Mouse (Mus musculus) hindbrain, embryonic 10.5 days (tissue): Measurements from ENCODE around the gene Unc119b. TPM values are rescaled to one million over a fixed set of nuclear protein-coding genes. Genes with fewer than 3 reads are reported as not detected.
"Not testable (repeated sequence)": the region's sequence is repeated elsewhere in the genome, so short reads cannot be mapped to it uniquely, and the experiment has no call there.

ENCODE experiments used
- DNase-seq: peaks from one replicate; pipeline ENCODE4 v3.0.0-alpha.2; 2017; ENCODE audit warnings: low spot score
- H3K27ac ChIP-seq: fragments of 300-500 bp; sonication (generic); 2 replicates; pipeline ENCODE4 v1.5.1; 2016; ENCODE audit warnings: mild to moderate bottlenecking, moderate library complexity
- H3K27me3 ChIP-seq: fragments of 300-500 bp; sonication (generic); 2 replicates; pipeline ENCODE4 v1.6.1; 2016; ENCODE audit warnings: mild to moderate bottlenecking; ENCODE audit not compliant: poor library complexity, insufficient read depth, severe bottlenecking
- H3K36me3 ChIP-seq: fragments of 300-500 bp; sonication (generic); 2 replicates; pipeline ENCODE4 v1.6.1; 2016; ENCODE audit warnings: mild to moderate bottlenecking, moderate library complexity
- H3K4me1 ChIP-seq: fragments of 300-500 bp; sonication (generic); replicated peaks from 2 replicates; pipeline ENCODE4 v1.6.1; 2016; ENCODE audit warnings: mild to moderate bottlenecking
- H3K4me3 ChIP-seq: fragments of 300-500 bp; sonication (generic); 2 replicates; pipeline ENCODE4 v1.5.1; 2016; ENCODE audit warnings: mild to moderate bottlenecking, moderate library complexity
- H3K9me3 ChIP-seq: fragments of 300-500 bp; sonication (generic); 2 replicates; pipeline ENCODE4 v1.6.1; 2016; ENCODE audit warnings: mild to moderate bottlenecking, moderate library complexity
- WGBS: fragments of 180-500 bp; shearing (Covaris S2); methylation state at CpG from one replicate; pipeline ENCODE4 v1.1.7; 2016; 5-methylcytosine and 5-hydroxymethylcytosine counted together
- polyA plus RNA-seq: library from polyadenylated mRNA; unstranded; fragments of >200 nt; fragmentation: Nextera tagmentation; extraction: Ambion mirVana; gene quantifications from 2 replicates; pipeline ENCODE4 v1.2.1, GENCODE M21; 2016

Unc119b gene
- polyA plus RNA-seq, 1 experiment from 2014 or later = 74.6 TPM

- no peaks in the 10 kb centered on the region for H3K27me3 ChIP-seq
- no peak overlapping the region for H3K27ac ChIP-seq
- 0 out of 2 replicates have a peak, but pooled peaks cover 4% of the 10 kb centered on the region for H3K9me3 ChIP-seq
- DNase-seq = no peak
- WGBS = 90% methylated on average over 3 of the region's 3 CpGs
- no peak overlapping the region for H3K4me3 ChIP-seq
- H3K4me1 ChIP-seq = no peaks in the 10 kb centered on the region
- H3K36me3 ChIP-seq = peaks cover 99% of the 10 kb centered on the region
Observed at GRCm38 (mm10) chr5:115091015-115091414, 43.8 kb downstream of the Unc119b start.

GRCm38 (mm10) chr5:115089592-115090268 lies 45.0 kb downstream of the Unc119b start:
- Histone ChIP-seq H3K27ac (no peak overlapping the region), H3K36me3 (peaks cover 99% of the 10 kb centered on the region), H3K4me3 (no peak overlapping the region), H3K27me3 (no peaks in the 10 kb centered on the region), H3K9me3 (0 out of 2 replicates have a peak, but pooled peaks cover 4% of the 10 kb centered on the region), H3K4me1 (no peaks in the 10 kb centered on the region)
- no peak for DNase-seq
- 95% methylated on average over 5 of the region's 5 CpGs for WGBS

- Histone ChIP-seq H3K27ac (no peak overlapping the region), H3K9me3 (0 out of 2 replicates have a peak, but pooled peaks cover 4% of the 10 kb centered on the region), H3K27me3 (no peaks in the 10 kb centered on the region), H3K4me3 (no peak overlapping the region), H3K4me1 (no peaks in the 10 kb centered on the region), H3K36me3 (peaks cover 99% of the 10 kb centered on the region)
- no peak for DNase-seq
- 99% methylated on average over 2 of the region's 2 CpGs for WGBS
Observed at GRCm38 (mm10) chr5:115085675-115086074, 49.1 kb downstream of the Unc119b start.

GRCm38 (mm10) chr5:115083492-115083891 lies 51.3 kb downstream of the Unc119b start:
- WGBS = 91% methylated on average over 6 of the region's 6 CpGs
- peaks cover 82% of the 10 kb centered on the region for H3K36me3 ChIP-seq
- no peaks in the 10 kb centered on the region for H3K27me3 ChIP-seq
- no peak overlapping the region for H3K4me3 ChIP-seq
- no peaks in the 10 kb centered on the region for H3K9me3 ChIP-seq
- no peak overlapping the region for H3K27ac ChIP-seq
- DNase-seq = no peak
- H3K4me1 ChIP-seq = no peaks in the 10 kb centered on the region

GRCm38 (mm10) chr5:115081636-115082035 lies 53.1 kb downstream of the Unc119b start:
- 87% methylated on average over 5 of the region's 5 CpGs for WGBS
- H3K4me1 ChIP-seq = no peaks in the 10 kb centered on the region
- no peaks in the 10 kb centered on the region for H3K27me3 ChIP-seq
- H3K36me3 ChIP-seq = peaks cover 76% of the 10 kb centered on the region
- DNase-seq = no peak
- no peak overlapping the region for H3K4me3 ChIP-seq
- H3K9me3 ChIP-seq = no peaks in the 10 kb centered on the region
- H3K27ac ChIP-seq = no peak overlapping the region

GRCm38 (mm10) chr5:115076144-115076901 lies 58.5 kb downstream of the Unc119b start:
- H3K9me3 ChIP-seq = no peaks in the 10 kb centered on the region
- no peaks in the 10 kb centered on the region for H3K27me3 ChIP-seq
- DNase-seq = peak; percentile 67
- H3K36me3 ChIP-seq = peaks cover 46% of the 10 kb centered on the region
- no peak overlapping the region for H3K27ac ChIP-seq
- no peaks in the 10 kb centered on the region for H3K4me1 ChIP-seq
- WGBS = 64% methylated on average over 5 of the region's 5 CpGs
- H3K4me3 ChIP-seq = no peak overlapping the region

GRCm38 (mm10) chr5:115074749-115075148 lies 60.0 kb downstream of the Unc119b start:
- Histone ChIP-seq H3K36me3 (peaks cover 37% of the 10 kb centered on the region), H3K27ac (no peak overlapping the region), H3K27me3 (no peaks in the 10 kb centered on the region), H3K9me3 (no peaks in the 10 kb centered on the region), H3K4me3 (no peak overlapping the region), H3K4me1 (no peaks in the 10 kb centered on the region)
- no peak for DNase-seq
- WGBS = 82% methylated on average over 4 of the region's 4 CpGs

GRCm38 (mm10) chr5:115073306-115073705 lies 61.5 kb downstream of the Unc119b start:
- H3K9me3 ChIP-seq, H3K4me1 ChIP-seq, H3K27me3 ChIP-seq, H3K4me3 ChIP-seq, H3K27ac ChIP-seq, DNase-seq: not testable (repeated sequence)
- 95% methylated on average over 8 of the region's 8 CpGs for WGBS
- peaks cover 37% of the 10 kb centered on the region for H3K36me3 ChIP-seq

Other genes with a start within 250 kb of the Unc119b start
- gene Oasl2, start 238.0 kb downstream of the Unc119b start, polyA plus RNA-seq = 0.70 and 1.2 TPM in 2 replicates
- not detected in 2 replicates for gene Oasl1, start 211.7 kb downstream of the Unc119b start, polyA plus RNA-seq
- gene 2210016L21Rik, start 192.8 kb downstream of the Unc119b start, polyA plus RNA-seq = 49.0 and 49.9 TPM in 2 replicates
- 0.05 TPM in 1 of 2 replicates, not detected in the other for gene Hnf1a, start 163.9 kb downstream of the Unc119b start, polyA plus RNA-seq
- 11.2 TPM in 2 replicates for gene Sppl3, start 123.8 kb downstream of the Unc119b start, polyA plus RNA-seq
- gene Gm10401, start 36.7 kb downstream of the Unc119b start, polyA plus RNA-seq = 22.3 and 22.8 TPM in 2 replicates
- gene Acads, start 15.6 kb downstream of the Unc119b start, polyA plus RNA-seq = 67.2 and 70.6 TPM in 2 replicates
- gene Mlec, start 23.2 kb upstream of the Unc119b start, polyA plus RNA-seq = 59.5 and 71.1 TPM in 2 replicates
- gene Cabp1, start 59.4 kb upstream of the Unc119b start, polyA plus RNA-seq = 2.3 and 6.1 TPM in 2 replicates
- gene Pop5, start 100.9 kb upstream of the Unc119b start, polyA plus RNA-seq = 104 and 114 TPM in 2 replicates
- gene Rnf10, start 137.9 kb upstream of the Unc119b start, polyA plus RNA-seq = 132 and 172 TPM in 2 replicates
- 49.6 and 55.1 TPM in 2 replicates for gene Coq5, start 144.7 kb upstream of the Unc119b start, polyA plus RNA-seq
- gene Dynll1, start 166.0 kb upstream of the Unc119b start, polyA plus RNA-seq = 1,684 and 1,740 TPM in 2 replicates
- 383 and 387 TPM in 2 replicates for gene Srsf9, start 192.2 kb upstream of the Unc119b start, polyA plus RNA-seq
- gene Gatc, start 206.2 kb upstream of the Unc119b start, polyA plus RNA-seq = 35.6 and 41.2 TPM in 2 replicates
- gene Triap1, start 206.2 kb upstream of the Unc119b start, polyA plus RNA-seq = 56.3 and 57.2 TPM in 2 replicates
- gene Cox6a1, start 214.0 kb upstream of the Unc119b start, polyA plus RNA-seq = 875 and 1,016 TPM in 2 replicates